Mouse (Mus musculus): ENCODE data around the gene Acd. TPM values are rescaled to one million over a fixed set of nuclear protein-coding genes. Genes with fewer than 3 reads are reported as not detected.

The Acd gene
- polyA plus RNA-seq, 1 experiment from 2014 or later, result 36.4 TPM

- no peak overlapping the region for H3K9ac ChIP-seq (ENCODE audit: low read length)
- no peak overlapping the region for H3K4me3 ChIP-seq (ENCODE audit: low read length)
- no peaks in the 10 kb centered on the region for H3K9me3 ChIP-seq (replicated peaks; ENCODE audit: control insufficient read depth, low read length)
- H3K4me1 ChIP-seq (ENCODE audit: control insufficient read depth, insufficient read depth, low read length), result peaks cover 15% of the 10 kb centered on the region
- H3K36me3 ChIP-seq (ENCODE audit: control insufficient read depth, insufficient read depth), result no peaks in the 10 kb centered on the region
- no peak overlapping the region for H3K27ac ChIP-seq (ENCODE audit: low read length)
- no peaks in the 10 kb centered on the region for H3K27me3 ChIP-seq (ENCODE audit: control insufficient read depth, insufficient read depth, low read length)
- 90% methylated on average over 6 of the region's 6 CpGs for WGBS
- no peak overlapping the region for H3K4me2 ChIP-seq (ENCODE audit: low read depth, low read length)
- ATAC-seq (replicated peaks; ENCODE audit: extremely low read depth, insufficient read depth, low FRiP score), result no peak
These were observed 4.1 kb upstream of the Acd start for GRCm38 (mm10) chr8:105704955-105705354.

- H3K9ac ChIP-seq (ENCODE audit: low read length), result no peak overlapping the region
- no peak overlapping the region for H3K27ac ChIP-seq (ENCODE audit: low read length)
- no peak overlapping the region for H3K4me2 ChIP-seq (ENCODE audit: low read depth, low read length)
- no peaks in the 10 kb centered on the region for H3K27me3 ChIP-seq (ENCODE audit: control insufficient read depth, insufficient read depth, low read length)
- peaks cover 19% of the 10 kb centered on the region for H3K4me1 ChIP-seq (ENCODE audit: control insufficient read depth, insufficient read depth, low read length)
- WGBS, result 92% methylated on average over 34 of the region's 34 CpGs
- H3K36me3 ChIP-seq (ENCODE audit: control insufficient read depth, insufficient read depth), result no peaks in the 10 kb centered on the region
- no peaks in the 10 kb centered on the region for H3K9me3 ChIP-seq (replicated peaks; ENCODE audit: control insufficient read depth, low read length)
- no peak for ATAC-seq (replicated peaks; ENCODE audit: extremely low read depth, insufficient read depth, low FRiP score)
- H3K4me3 ChIP-seq (ENCODE audit: low read length), result no peak overlapping the region
These were observed 3.4 kb upstream of the Acd start for GRCm38 (mm10) chr8:105704146-105704812.

DNA sequence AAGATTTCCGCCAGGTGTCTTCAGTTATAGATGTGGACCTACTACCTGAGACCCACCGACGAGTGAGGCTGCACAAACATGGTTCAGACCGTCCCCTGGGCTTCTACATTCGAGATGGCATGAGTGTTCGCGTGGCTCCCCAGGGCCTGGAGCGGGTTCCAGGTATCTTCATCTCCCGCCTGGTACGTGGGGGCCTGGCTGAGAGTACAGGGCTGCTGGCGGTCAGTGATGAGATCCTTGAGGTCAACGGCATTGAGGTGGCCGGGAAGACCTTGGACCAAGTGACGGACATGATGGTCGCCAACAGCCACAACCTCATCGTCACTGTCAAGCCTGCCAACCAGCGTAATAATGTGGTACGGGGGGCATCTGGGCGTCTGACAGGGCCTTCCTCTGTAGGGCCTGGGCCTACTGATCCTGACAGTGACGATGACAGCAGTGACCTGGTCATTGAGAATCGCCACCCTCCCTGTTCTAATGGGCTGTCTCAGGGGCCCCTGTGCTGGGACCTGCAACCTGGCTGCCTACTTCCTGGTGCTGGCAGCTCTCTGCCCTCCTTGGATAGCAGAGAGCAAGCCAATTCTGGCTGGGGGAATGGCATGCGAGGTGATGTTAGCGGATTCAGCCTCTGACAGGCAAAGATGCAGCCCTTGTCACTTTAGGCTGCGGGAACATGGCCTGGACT lies 2.0 kb upstream of the Acd start:
- Histone ChIP-seq H3K27ac (ENCODE audit: low read length) (no peak overlapping the region), H3K4me2 (ENCODE audit: low read depth, low read length) (no peak overlapping the region), H3K27me3 (ENCODE audit: control insufficient read depth, insufficient read depth, low read length) (no peaks in the 10 kb centered on the region), H3K36me3 (ENCODE audit: control insufficient read depth, insufficient read depth) (peaks cover 6% of the 10 kb centered on the region), H3K4me3 (ENCODE audit: low read length) (no peak overlapping the region), H3K9me3 (replicated peaks; ENCODE audit: control insufficient read depth, low read length) (no peaks in the 10 kb centered on the region), H3K4me1 (ENCODE audit: control insufficient read depth, insufficient read depth, low read length) (peaks cover 19% of the 10 kb centered on the region), H3K9ac (ENCODE audit: low read length) (no peak overlapping the region)
- no peak for ATAC-seq (replicated peaks; ENCODE audit: extremely low read depth, insufficient read depth, low FRiP score)
- 91% methylated on average over 24 of the region's 24 CpGs for WGBS

DNA sequence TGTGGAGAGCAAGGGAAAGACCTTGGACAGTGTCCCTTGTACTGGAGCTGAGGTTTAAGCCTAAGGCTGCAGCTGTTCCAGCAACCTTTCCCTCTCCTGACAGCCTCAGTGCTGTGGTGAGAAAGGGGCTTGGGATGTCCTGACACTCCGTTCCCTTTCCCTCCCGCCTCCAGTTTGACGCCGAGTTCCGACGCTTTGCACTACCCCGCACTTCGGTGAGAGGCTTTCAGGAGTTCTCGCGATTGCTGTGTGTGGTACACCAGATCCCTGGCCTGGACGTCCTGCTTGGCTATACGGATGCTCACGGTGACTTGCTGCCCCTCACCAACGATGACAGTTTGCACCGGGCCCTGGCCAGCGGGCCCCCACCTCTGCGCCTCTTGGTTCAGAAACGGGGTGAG lies 1.1 kb upstream of the Acd start:
- H3K4me2 ChIP-seq (ENCODE audit: low read depth, low read length), result peak overlapping the region; percentile 80
- no peak for ATAC-seq (replicated peaks; ENCODE audit: extremely low read depth, insufficient read depth, low FRiP score)
- peak overlapping the region; percentile 64 for H3K4me3 ChIP-seq (ENCODE audit: low read length)
- H3K4me1 ChIP-seq (ENCODE audit: control insufficient read depth, insufficient read depth, low read length), result peaks cover 15% of the 10 kb centered on the region
- peak overlapping the region; percentile 42 for H3K27ac ChIP-seq (ENCODE audit: low read length)
- WGBS, result 48% methylated on average over 18 of the region's 18 CpGs
- H3K9me3 ChIP-seq (replicated peaks; ENCODE audit: control insufficient read depth, low read length), result no peaks in the 10 kb centered on the region
- H3K36me3 ChIP-seq (ENCODE audit: control insufficient read depth, insufficient read depth), result peaks cover 6% of the 10 kb centered on the region
- no peaks in the 10 kb centered on the region for H3K27me3 ChIP-seq (ENCODE audit: control insufficient read depth, insufficient read depth, low read length)
- H3K9ac ChIP-seq (ENCODE audit: low read length), result peak overlapping the region; percentile 71

DNA sequence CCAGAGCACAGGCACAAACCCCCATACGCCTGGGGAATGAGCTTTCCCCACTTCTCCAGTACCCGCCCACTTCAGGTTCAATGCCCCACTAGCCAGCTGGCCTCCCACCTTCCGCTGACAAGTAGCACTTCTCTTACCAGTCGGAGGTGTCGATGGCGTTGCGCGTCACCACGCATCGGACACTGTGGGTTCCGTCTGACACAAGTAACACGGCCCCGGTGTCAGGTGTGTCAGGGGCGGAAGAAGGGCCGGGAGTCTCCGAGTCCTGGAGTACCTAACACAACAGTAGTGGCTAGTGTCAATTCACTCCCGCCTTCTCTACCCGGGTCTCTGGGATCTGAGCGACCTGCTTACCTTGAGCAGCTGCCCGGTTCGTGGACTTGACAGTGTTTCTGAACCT lies 336 bp downstream of the Acd start:
- ATAC-seq (replicated peaks; ENCODE audit: extremely low read depth, insufficient read depth, low FRiP score), result peak; percentile 29
- Histone ChIP-seq H3K4me1 (ENCODE audit: control insufficient read depth, insufficient read depth, low read length) (peaks cover 15% of the 10 kb centered on the region), H3K36me3 (ENCODE audit: control insufficient read depth, insufficient read depth) (peaks cover 6% of the 10 kb centered on the region), H3K4me2 (ENCODE audit: low read depth, low read length) (peak overlapping the region; percentile 80), H3K9me3 (replicated peaks; ENCODE audit: control insufficient read depth, low read length) (no peaks in the 10 kb centered on the region), H3K27ac (ENCODE audit: low read length) (peak overlapping the region; percentile 95), H3K27me3 (ENCODE audit: control insufficient read depth, insufficient read depth, low read length) (no peaks in the 10 kb centered on the region), H3K4me3 (ENCODE audit: low read length) (peak overlapping the region; percentile 64), H3K9ac (ENCODE audit: low read length) (peak overlapping the region; percentile 71)
- WGBS, result 0% methylated on average over 21 of the region's 21 CpGs

- WGBS, result 84% methylated on average over 11 of the region's 11 CpGs
- no peak for ATAC-seq (replicated peaks; ENCODE audit: extremely low read depth, insufficient read depth, low FRiP score)
- peak overlapping the region; percentile 64 for H3K4me3 ChIP-seq (ENCODE audit: low read length)
- H3K4me2 ChIP-seq (ENCODE audit: low read depth, low read length), result peak overlapping the region; percentile 80
- H3K9ac ChIP-seq (ENCODE audit: low read length), result no peak overlapping the region; the same call in 1 of the 2 replicates
- no peak overlapping the region for H3K27ac ChIP-seq (ENCODE audit: low read length)
- no peaks in the 10 kb centered on the region for H3K9me3 ChIP-seq (replicated peaks; ENCODE audit: control insufficient read depth, low read length)
- no peaks in the 10 kb centered on the region for H3K27me3 ChIP-seq (ENCODE audit: control insufficient read depth, insufficient read depth, low read length)
- H3K36me3 ChIP-seq (ENCODE audit: control insufficient read depth, insufficient read depth), result peaks cover 6% of the 10 kb centered on the region
- H3K4me1 ChIP-seq (ENCODE audit: control insufficient read depth, insufficient read depth, low read length), result peaks cover 15% of the 10 kb centered on the region
These were observed 1.2 kb downstream of the Acd start for GRCm38 (mm10) chr8:105699488-105700215.

GRCm38 (mm10) chr8:105698734-105699133 lies 2.2 kb downstream of the Acd start:
- Histone ChIP-seq H3K9me3 (replicated peaks; ENCODE audit: control insufficient read depth, low read length) (no peaks in the 10 kb centered on the region), H3K9ac (ENCODE audit: low read length) (no peak overlapping the region), H3K27me3 (ENCODE audit: control insufficient read depth, insufficient read depth, low read length) (peaks cover 4% of the 10 kb centered on the region; the same call in 1 of the 2 replicates), H3K4me3 (ENCODE audit: low read length) (no peak overlapping the region), H3K4me1 (ENCODE audit: control insufficient read depth, insufficient read depth, low read length) (peaks cover 19% of the 10 kb centered on the region), H3K27ac (ENCODE audit: low read length) (no peak overlapping the region), H3K4me2 (ENCODE audit: low read depth, low read length) (no peak overlapping the region), H3K36me3 (ENCODE audit: control insufficient read depth, insufficient read depth) (peaks cover 6% of the 10 kb centered on the region)
- 90% methylated on average over 5 of the region's 5 CpGs for WGBS
- ATAC-seq (replicated peaks; ENCODE audit: extremely low read depth, insufficient read depth, low FRiP score), result no peak

DNA sequence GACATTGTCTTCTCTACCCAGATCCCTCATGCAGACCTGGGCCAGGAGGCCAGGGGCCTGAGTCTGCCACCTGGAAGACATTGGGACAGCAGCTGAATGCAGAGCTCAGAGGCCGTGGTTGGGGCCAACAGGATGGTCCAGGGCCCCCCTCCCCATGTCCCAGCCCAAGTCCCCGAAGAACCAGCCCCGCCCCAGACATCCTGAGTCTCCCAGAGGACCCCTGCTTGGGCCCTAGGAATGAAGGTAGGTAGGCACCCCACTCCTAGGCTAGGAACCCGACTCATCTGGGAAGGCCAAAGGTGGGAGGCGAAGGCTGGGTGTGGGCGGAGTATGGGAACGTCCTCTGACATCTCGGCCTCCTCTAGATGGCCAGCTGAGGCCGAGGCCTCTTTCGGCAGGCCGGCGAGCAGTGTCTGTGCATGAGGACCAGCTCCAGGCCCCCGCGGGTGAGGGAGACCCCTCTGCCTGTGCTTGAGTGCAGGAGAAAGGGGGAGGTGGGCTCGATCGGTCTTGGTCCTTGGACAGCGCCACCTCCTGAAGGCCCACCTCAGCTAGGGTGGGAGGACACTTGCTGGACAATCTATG lies 3.6 kb downstream of the Acd start:
- no peak for ATAC-seq (replicated peaks; ENCODE audit: extremely low read depth, insufficient read depth, low FRiP score)
- Histone ChIP-seq H3K36me3 (ENCODE audit: control insufficient read depth, insufficient read depth) (peaks cover 6% of the 10 kb centered on the region), H3K9me3 (replicated peaks; ENCODE audit: control insufficient read depth, low read length) (peaks cover 2% of the 10 kb centered on the region; the same call in 1 of the 2 replicates), H3K4me1 (ENCODE audit: control insufficient read depth, insufficient read depth, low read length) (peaks cover 19% of the 10 kb centered on the region), H3K27me3 (ENCODE audit: control insufficient read depth, insufficient read depth, low read length) (peaks cover 4% of the 10 kb centered on the region; the same call in 1 of the 2 replicates), H3K4me3 (ENCODE audit: low read length) (no peak overlapping the region), H3K27ac (ENCODE audit: low read length) (no peak overlapping the region), H3K4me2 (ENCODE audit: low read depth, low read length) (no peak overlapping the region), H3K9ac (ENCODE audit: low read length) (no peak overlapping the region)
- WGBS, result 90% methylated on average over 17 of the region's 17 CpGs

Measured in heart, embryonic 16.5 days (tissue).